Mouse (Mus musculus) CD4-positive helper T cell, adult 2 months (primary cell): ENCODE data around the gene Aqp7.
"Not testable (repeated sequence)": the region's sequence is repeated elsewhere in the genome, so short reads cannot be mapped to it uniquely, and the experiment has no call there.

Source experiments
- DNase-seq: peaks from one replicate; pipeline ENCODE4 v3.0.0-alpha.2; 2012; ENCODE audit warnings: low read depth, missing footprints, low spot score

Aqp7 gene

GRCm38 (mm10) chr4:41047524-41048271, at the start of gene Aqp7:
Aqp7 (minus strand) TSS chr4:41048139.
- no peak for DNase-seq

DNA sequence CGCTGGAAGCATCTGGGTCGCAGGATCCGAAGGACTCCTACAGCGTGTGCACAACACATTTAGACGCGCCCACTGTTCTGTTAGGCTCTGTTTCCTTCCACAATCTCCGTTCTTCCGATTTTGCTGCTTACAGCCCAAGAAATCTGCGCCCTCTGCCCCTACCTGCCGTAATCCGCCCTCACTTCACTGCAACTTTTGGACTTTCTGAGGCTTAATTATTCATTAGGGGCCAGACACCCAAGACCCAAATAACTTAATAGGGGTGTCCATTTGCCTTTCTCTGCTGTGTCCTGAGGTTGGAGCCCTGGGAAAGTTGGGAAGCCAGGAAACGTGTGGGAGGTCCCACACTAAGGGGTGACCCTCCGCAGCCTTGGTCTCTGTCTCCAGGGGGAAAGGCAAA, 49.4 kb upstream of the Aqp7 start:
- no peak for DNase-seq

DNA sequence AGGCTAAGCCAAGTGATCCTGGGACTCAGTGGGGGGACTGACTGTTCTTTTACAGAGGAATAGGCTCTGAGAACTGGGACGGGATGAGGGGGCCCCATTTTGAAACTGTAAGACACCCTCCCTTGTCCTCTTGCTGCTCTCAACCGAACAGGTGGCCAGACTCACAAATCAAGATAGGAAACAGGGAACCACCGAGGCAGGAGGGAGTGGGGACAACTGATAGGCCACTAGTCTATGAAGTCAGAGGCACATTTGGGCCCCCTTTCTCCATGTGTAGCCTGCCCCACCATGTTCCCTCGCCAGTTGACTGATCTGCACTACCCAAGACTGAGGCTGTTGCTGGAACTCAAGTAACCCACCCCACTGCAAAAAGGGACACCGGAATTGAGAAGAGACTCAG, 48.9 kb upstream of the Aqp7 start:
- no peak for DNase-seq

GRCm38 (mm10) chr4:41096169-41096568, 48.2 kb upstream of the Aqp7 start:
- DNase-seq: no peak

DNA sequence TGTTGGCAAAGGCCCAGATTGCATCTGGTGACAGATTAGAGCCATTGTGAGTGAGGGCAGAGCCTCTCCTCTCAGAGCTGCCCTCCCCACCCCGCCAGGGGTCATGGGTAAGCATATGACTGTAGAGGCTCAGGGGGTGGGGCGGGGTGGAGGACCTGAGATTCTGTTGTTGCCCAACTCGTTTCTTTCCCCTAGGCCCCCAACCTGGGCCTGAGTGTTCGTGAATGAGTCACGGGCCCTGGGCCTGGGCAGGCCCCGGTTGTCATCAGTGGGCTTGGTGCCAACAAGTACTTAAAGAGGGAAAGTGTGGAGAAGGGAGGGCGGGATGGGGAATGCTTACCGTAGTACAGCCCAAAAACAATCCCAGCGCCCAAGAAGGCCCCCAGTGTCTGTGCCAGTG, 46.4 kb upstream of the Aqp7 start:
- DNase-seq: no peak

DNA sequence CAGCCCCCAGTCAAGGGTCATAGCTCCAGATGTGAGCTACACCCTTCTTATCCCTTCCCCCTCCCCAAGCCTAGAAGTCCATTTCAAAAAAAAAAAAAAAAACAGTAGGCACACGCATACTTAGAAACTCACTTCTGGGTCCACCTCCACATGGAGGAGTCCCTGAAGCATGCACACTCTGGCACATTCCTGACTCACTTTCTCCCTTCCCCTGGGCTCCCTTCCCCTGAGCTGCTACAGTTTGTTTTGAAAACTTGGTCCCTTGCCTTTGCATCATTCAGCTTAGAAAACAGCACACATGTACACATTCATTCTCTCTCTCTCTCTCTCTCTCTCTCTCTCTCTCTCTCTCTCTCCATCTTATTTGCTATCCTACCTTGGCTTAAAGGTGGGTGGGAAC, 45.0 kb upstream of the Aqp7 start:
- DNase-seq: no peak

- no peak for DNase-seq
Measured at GRCm38 (mm10) chr4:41091391-41091790, 43.5 kb upstream of the Aqp7 start.

- no peak for DNase-seq
Measured at GRCm38 (mm10) chr4:41089705-41090104, 41.8 kb upstream of the Aqp7 start.

GRCm38 (mm10) chr4:41089189-41089588, 41.2 kb upstream of the Aqp7 start:
- DNase-seq: no peak

DNA sequence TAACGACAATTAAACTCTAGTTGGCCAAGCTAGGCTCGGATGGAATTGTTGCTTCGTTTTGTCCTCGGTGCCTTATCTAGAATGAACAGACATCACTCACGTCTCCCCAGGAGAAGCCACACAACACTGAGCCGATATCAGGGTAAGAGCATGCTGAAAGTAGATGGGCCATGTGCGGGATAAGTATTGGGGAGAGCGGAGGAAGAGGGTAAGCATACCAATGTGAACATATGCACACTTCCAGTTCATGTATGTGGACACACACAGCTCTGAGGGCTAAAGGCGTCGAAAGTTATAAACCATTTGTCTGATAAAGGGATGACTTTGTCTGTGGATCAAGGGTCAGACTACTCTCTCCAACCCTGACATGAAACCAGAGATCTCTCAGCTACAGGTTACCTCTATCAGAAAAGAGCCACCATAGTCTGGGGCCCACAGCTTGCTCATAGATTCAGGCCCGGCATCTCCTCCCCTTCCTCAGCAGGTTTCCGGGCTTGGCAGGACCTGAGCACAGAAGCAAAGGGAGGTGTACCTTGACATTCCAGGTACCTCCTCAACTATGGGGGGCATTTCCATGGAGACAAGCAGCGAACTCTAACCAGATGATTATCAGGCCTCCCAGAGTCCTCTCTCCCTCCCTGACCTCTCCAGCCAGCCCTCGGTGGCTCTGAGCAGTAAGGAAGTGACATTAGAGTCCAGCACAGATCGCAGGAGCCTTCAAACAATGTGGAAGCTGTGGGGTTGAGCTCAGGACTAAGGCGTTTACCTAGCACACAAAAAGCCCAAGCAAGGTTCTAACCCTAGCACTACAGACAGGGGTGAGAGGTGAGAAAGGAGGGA, 39.7 kb upstream of the Aqp7 start:
- no peak for DNase-seq

DNA sequence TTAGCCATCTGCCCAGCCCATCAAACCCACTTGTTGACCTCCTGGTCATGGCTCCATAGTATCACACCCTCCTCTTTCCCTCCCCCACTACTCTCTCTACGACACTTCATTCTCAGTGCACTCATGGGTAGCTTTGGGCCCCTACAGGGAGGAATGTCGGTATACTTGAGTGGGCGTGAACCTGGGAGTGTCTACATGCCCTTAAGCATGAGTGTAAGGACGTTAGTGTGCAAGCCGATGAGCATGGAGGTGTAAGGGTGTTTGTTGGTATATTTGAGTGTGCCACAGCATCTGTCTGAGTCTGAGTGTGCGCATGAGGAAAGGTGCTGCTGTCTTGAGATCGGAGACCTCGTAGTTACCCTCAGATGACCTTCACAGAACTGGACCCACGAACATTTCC, 39.0 kb upstream of the Aqp7 start:
- DNase-seq: no peak

DNA sequence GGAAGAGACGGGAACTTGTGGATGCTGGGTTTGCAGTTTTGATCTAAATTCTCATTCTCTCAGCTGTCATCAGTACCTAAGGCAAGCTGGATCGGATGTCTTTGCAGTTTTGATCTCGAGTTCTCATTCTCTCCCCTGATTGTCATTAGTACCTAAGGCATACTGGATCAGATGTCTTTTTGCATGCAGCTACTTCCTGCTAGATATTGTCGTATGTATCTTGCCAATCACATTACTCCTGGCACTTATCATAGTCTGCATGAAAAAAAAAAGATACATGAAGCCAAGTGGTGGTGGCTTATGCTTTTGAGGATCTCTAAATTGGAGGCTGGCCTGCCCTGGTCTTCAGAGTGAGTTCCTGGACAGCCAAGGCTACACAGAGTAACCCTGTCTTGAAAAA, 36.9 kb upstream of the Aqp7 start:
- no peak for DNase-seq

DNA sequence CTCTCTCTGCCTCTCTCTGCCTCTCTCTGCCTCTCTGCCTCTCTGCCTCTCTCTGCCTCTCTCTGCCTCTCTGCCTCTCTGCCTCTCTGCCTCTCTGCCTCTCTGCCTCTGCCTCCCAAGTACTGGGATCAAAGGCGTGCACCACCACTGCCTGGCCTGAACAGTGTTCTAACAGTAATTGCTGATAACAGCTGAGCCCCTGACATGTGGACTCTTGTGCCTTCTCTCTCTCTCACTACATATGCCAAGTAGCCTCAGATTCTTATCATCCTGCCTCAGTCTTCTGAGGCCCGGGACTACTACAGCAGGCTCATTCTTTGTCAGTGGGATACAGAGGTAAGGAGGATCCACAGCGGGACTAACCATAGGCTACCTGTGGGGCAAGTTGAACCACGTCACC, 34.9 kb upstream of the Aqp7 start:
- DNase-seq: not testable (repeated sequence)

DNA sequence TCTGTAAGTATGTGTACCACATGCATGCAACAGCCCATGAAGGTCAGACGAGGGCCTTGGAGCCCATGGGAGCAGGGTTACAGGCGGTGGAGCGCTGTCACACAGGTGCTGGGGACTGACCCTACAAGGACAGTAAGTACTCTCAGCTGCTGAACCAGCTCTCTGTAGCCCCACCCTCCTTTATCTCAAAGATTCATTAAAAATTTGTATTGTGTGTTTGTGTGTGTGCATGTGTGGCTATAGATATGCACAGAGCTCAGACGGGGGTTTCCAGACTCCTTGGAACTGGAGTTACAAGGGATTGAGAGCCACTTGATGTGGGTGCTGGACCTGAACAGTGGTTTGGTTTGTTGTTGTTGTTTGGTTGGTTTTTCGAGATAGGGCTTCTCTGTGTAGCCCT, 33.8 kb upstream of the Aqp7 start:
- no peak for DNase-seq

DNA sequence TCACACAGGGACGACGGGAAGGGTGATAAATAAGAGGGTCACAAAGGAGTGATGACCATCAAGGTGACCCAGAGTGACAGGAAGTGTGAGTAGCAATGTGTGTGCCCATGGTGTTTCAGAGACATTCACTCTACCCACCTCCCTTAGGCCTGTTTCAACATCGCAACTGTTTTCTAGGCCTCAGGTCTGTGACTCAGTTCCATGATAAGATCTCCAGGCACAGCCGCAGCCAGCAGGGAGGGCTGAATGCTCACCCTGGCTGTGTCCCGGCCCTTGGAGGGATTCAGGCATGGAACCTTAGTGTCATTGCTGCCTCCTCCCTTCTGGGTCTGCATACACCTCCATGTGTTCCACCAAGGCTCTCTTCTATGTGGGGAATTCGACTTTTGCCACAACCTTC, 30.8 kb upstream of the Aqp7 start:
- DNase-seq: no peak

DNA sequence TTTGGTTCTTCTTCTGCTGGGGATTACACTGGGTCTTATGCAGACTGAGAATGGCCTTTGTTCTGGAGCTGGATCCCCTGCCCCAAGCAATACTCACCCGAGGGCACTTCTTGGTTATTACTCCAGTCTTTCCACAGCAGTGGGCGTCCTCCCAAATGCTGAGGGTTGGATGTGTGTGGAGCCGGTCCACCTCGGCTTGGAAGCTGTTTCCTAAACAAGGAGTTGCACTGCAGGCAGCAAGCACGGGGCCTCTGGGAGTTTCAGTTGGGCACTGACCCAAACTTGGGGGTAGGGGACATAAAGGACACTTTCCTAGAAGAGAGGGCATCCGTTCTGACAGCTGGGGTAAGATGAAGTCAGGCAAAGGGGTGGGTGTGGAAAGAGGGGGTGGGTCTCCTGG, 26.5 kb upstream of the Aqp7 start:
- DNase-seq: no peak

GRCm38 (mm10) chr4:41073008-41073817, 25.3 kb upstream of the Aqp7 start:
- no peak for DNase-seq

GRCm38 (mm10) chr4:41071500-41072429, 23.8 kb upstream of the Aqp7 start:
- no peak for DNase-seq

- DNase-seq: no peak
Measured at GRCm38 (mm10) chr4:41065196-41065595, 17.3 kb upstream of the Aqp7 start.

DNA sequence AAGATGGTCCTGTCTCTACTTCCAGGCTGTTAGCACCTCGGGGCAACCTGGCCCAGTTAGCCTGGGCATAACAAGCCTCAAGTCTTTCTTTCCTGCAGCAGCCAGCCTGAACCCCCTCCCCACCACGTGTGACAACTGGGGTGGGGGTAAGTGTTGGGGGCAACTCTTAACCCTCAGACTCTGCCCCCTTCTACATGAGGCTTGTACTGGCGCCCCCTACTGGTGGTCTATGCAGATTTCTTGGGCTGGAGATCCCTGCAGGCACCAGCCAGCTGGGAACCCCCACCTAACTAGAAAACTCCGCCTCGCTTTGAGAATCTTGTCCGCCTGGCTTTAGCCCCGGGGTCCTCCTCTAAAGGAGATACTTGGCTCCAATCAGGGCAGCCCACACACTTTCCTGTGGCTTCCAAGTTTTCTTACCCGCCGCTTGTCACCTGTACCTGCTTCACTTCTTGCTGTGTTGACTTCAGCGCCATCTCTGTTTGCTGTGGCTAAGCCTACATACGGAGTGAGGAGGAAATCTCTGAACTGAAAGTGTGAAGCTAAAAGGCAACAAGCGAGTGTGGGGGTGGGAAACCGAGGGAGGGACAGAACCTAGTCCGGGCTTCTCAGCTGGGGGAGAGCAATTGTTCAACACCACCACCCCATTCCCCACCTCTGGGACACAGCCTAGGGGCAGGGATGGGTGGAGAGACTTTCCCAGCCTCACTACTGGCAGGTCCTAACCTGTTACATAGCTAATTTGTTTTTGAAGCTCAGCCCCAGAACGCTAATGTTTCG, 16.1 kb upstream of the Aqp7 start:
- peak; percentile 31 for DNase-seq
